Mouse (Mus musculus): Measurements from ENCODE around the gene Abca17. TPM values are rescaled to one million over a fixed set of nuclear protein-coding genes. Genes with fewer than 3 reads are reported as not detected.
A peak's percentile ranks its signal among the peaks of the same experiment; 100 is the strongest.

Gene Abca17
- total RNA-seq, 1 experiment from 2014 or later: not detected

DNA sequence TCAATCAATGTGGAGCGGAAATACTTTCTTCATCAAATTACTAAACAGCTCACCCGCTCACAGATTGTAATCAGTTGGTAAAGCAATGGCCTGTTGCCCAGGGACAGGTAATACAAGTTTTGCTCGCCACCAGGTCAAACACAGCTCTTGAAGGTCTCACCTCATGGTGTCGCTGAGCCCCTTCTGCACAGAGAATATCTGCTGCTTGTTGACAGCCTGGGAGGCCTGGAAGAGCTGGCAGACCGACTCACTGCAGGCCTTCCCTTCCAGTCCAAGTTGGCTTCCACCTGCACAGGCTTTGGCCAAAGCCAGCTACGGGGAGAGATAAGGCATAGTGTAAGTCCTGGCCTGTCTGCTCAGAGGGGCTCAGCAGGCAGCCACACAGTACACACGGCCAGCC, 113.9 kb downstream of the Abca17 start:
- DNase-seq: no peak

DNA sequence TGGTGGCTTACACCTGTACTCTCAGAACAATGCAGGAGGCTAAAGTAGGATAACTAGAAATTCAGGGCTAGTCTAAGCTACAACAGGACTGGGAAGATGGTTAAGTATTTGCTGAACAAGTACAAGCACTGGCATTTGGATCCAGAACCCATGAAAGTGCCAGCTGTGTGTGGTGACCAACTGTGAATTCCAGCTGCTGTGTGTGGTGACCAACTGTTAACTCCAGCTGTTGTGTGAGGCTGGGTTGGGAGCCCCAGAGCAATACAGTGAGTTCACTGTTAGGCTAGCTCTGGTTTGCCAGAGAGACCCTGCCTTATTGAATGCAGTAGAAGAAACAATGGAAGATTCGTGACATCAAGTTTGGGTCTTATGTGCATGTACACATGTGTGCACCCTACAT, 114.4 kb downstream of the Abca17 start:
- DNase-seq: no peak

DNA sequence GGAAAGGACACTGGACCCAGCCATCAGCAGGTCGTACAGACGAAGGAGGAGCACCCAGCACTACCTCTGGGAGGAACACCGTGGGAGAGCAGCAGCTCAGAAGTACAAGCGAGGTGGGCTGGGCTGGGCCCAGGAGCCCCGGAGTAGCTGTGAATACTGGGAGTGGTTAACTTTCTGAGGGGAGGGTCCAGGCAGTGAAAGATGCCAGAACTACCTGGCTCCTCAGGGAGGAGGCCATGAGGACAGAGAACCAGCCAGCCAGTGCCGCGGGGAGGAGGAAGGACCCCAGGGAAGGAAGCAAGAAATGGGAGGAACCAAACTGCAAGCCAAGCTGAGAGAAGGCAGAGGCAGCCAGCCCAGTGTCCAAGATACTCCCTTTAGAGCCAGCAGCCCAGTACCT, 122.9 kb downstream of the Abca17 start:
- DNase-seq: no peak

DNA sequence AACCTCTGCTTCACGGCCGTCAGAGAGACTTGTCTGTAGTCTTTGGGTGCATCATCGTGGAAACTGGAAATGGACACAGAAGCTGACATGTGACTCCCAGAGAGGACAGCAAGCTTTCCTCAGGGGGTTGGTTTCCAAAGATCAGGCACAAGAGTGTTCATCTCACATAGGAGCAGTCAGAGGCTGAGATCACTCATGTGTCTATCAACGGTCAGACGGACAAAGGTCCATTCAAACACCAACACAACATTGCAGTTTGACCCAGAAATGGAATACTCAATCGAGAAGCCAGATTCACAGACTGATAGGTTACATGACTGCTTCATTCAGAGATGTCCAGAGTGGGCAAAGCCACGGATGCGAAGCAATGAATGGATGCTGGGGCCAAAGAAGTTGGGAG, 124.1 kb downstream of the Abca17 start:
- no peak for DNase-seq

DNA sequence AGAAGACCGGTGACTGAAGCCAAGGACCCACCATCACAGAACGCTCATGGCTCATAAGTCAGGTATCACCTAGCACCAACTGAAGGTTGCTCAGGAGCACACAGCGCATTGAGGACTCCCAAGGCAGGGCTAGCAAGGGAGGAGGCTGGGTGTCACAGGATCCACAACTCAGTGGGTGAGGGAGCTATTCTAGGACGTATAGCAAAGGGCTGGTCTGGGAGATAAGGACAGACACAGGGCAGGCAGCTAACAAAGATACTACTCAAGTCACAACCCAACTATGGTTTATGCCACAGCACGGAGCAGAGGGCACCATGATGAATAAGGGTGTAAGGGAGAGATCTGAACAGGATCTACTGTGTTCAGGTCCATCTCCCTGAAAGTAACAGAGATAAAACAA, 125.0 kb downstream of the Abca17 start:
- DNase-seq: no peak

DNA sequence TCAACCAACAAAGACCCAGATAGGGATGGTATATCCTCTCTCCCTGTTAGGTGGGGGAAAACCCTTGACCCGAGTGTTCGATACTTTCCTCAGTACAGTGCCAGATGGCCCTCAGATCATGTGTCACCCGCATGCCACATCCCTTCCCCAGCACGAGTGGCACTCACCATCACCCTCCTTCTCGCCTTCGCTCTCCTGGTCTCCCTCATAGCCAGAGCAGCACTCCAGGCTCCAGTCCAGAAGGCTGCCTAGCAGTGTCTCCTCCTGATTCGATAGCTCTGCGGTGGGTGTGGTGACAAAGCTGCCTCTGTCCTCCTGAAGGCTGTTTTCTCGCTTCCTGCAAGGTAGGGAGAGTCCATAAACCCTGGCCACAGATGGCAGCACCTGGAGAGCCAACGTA, 126.1 kb downstream of the Abca17 start:
- DNase-seq: no peak

DNA sequence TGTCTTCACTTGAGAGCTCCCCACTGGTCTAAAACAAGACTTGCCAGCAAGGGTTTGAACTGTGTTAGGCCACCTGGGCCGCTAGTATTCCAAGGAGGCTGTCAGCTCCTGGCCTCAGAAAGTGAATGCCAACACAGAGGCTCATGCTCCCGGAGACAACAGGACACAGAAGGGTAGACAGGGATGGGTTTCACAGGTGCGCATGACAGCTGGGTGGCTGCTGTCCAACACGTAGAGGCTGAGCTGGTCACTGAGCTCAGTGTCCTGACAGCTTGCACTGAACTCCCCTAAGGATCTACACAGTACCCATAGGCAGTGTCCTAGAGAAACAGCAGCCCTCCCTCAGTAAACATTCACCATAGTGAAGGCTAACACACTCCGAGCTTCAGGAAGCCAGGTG, 127.4 kb downstream of the Abca17 start:
- DNase-seq: no peak

DNA sequence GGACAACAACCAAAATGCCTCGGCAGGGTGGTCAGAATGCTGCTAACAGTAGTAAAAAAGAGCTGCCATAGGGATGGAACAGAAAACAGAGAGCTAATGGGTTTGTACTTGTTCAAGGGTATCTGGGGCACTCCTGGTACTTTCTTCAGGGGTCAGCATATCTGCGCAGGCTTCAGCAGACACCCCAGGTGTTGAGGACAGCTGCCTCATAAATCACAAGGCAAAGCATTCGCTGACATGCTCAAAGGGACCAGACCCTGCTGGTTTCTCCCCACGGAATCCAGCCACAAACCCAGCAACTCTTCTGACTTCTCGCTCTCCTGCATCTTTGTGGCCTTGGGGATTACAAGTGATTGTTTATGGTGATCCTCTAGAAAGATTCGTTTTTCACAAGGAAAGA, 128.2 kb downstream of the Abca17 start:
- no peak for DNase-seq

DNA sequence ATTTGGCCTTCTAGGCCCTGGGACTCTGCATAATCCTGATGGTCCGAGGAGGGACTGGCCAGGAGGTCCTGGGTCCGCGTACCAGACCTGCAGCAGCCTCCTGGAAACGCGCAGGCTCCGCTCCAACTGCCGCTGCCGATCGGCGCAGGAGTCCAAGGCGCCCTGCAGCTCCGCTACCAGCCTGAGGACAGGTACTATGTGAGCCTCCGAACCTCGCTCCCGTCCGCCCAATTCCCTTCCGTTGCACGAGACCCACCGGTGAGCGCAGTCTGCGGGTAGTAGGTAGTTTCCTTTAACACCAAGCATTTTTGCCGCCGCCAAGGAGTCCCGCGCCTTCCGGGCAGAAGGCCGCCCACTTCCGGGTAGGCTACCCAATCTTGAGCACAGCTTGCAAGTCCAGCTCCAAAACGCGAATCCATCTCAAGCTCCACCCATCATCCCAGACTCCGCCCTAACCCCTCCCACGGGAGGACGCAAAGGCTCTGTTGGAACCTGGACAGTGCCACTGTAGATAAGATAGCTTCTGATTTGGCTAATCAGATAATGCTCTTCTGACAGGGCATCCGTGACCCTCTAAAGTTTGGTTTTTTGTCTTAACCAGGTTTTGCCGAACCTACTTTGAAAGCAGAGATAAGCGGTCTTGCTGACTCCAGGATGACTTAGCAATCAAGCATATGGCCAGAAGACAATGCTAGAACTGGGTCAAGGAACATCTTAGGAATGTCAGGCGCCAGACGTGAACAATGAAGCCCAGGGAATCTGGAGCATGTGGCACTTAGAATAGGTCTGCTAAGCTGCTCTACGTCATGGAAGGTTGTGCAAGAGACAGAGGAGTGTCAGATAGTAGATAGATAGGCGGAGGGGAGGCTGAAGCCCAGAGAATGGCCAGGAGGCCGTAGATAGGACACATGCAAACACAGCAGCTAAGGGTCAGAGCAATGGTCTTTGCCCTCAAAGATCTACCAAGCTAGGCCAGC, 130.1 kb downstream of the Abca17 start, which contains the start of gene Tedc2:
Gene Tedc2 (minus strand): TSS at position 417 of the 977 bp plus-strand sequence.
- peak; percentile 97 for DNase-seq

DNA sequence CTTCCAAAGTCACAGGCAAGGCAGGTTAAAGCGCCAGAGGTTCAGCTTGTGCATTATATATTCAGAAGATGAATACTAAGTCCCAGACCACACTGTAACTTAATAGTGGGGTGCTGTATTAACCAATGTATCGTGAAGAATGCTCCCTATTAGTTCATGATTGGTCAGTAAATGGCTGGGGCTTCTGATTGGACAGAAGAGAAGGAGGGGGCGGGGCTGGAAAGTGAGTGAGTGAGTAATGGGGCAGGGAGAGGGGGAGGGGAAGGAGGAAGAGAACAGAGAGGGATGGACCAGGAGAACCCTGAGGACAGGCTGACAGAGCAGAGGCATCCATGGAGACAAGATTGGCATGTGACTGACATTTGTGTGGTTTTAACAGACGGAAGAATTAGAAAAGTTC, 134.0 kb downstream of the Abca17 start:
- DNase-seq: no peak

Small RNAs within 50 kb of the gene (microRNA-seq; reads per million reads assigned to microRNA genes)
- gene Gm24427 (0 reads per million in 2 experiments), gene Mir5134 (0 to 1.5 reads per million in 2 experiments), gene Mir6965 (0.38 to 0.43 reads per million in 2 experiments)

Other genes with a start within 250 kb of the Abca17 start
- 49.1 and 53.7 TPM in 2 replicates for gene Pdpk1, start 200.1 kb downstream of the Abca17 start, total RNA-seq (2021)
- gene Amdhd2, start 187.3 kb downstream of the Abca17 start, total RNA-seq (2021): 35.8 and 37.2 TPM in 2 replicates
- 346 and 376 TPM in 2 replicates for gene Atp6v0c, start 181.4 kb downstream of the Abca17 start, total RNA-seq (2021)
- 11.0 and 14.6 TPM in 2 replicates for gene Tbc1d24, start 145.5 kb downstream of the Abca17 start, total RNA-seq (2021)
- 2.1 and 2.9 TPM in 2 replicates for gene Ntn3, start 141.5 kb downstream of the Abca17 start, total RNA-seq (2021)
- gene Tedc2, start 130.2 kb downstream of the Abca17 start, total RNA-seq (2021): 9.2 and 14.0 TPM in 2 replicates
- gene Ccnf, start 99.6 kb downstream of the Abca17 start, total RNA-seq (2021): 12.0 and 12.8 TPM in 2 replicates
- gene Abca3, start 882 bp upstream of the Abca17 start, total RNA-seq (2021): 24.4 and 25.2 TPM in 2 replicates
- 78.8 and 84.9 TPM in 2 replicates for gene Rnps1, start 63.5 kb upstream of the Abca17 start, total RNA-seq (2021)
- gene Eci1, start 75.6 kb upstream of the Abca17 start, total RNA-seq (2021): 505 and 573 TPM in 2 replicates
- gene Dnase1l2, start 92.0 kb upstream of the Abca17 start, total RNA-seq (2021): 1.8 and 2.5 TPM in 2 replicates
- gene E4f1, start 119.2 kb upstream of the Abca17 start, total RNA-seq (2021): 16.2 and 19.4 TPM in 2 replicates
- 55.8 and 59.0 TPM in 2 replicates for gene Pgp, start 119.3 kb upstream of the Abca17 start, total RNA-seq (2021)
- gene Bricd5, start 122.8 kb upstream of the Abca17 start, total RNA-seq (2021): 0.75 TPM in 1 of 2 replicates, not detected in the other
- 19.5 and 23.3 TPM in 2 replicates for gene Mlst8, start 128.0 kb upstream of the Abca17 start, total RNA-seq (2021)
- gene Caskin1, start 137.5 kb upstream of the Abca17 start, total RNA-seq (2021): 14.8 and 16.1 TPM in 2 replicates
- gene Traf7, start 176.9 kb upstream of the Abca17 start, total RNA-seq (2021): 85.4 and 101 TPM in 2 replicates
- 1.1 and 1.8 TPM in 2 replicates for gene Rab26, start 183.1 kb upstream of the Abca17 start, total RNA-seq (2021)
- 42.2 and 44.3 TPM in 2 replicates for gene Pkd1, start 198.8 kb upstream of the Abca17 start, total RNA-seq (2021)

All from adrenal gland, postnatal 14 days (tissue).